Comparison of ENCODE assay signal across 13 mouse cellular contexts in genomic region chr1:125669035-125669434, GRCm38 (mm10). TPM values are rescaled to one million over a fixed set of nuclear protein-coding genes. Genes with fewer than 3 reads are reported as not detected.
A peak's percentile ranks its signal among the peaks of the same experiment; 100 is the strongest.
DNase-seq lines count a peak whose midpoint lies in the region; ATAC-seq and TF ChIP-seq lines count a peak whose summit lies in the region.
"Had no signal": no experiment of that assay in that cellular context is flagged by ENCODE, and none has a peak within 500 bp of the region (broad histone marks: within the 10 kb centered on the region; RNA-seq: fewer than 3 reads in every experiment).

No protein-coding gene starts in this region.

- H3K4me1 ChIP-seq in kidney, embryonic 15.5 days, result no peaks in the 10 kb centered on the region
- H3K4me1 ChIP-seq in intestine, postnatal 0 days (replicated peaks; ENCODE audit: control insufficient read depth, insufficient read depth, low read length), result no peaks in the 10 kb centered on the region
- H3K4me1 ChIP-seq: embryonic facial prominence, embryonic 15.5 days; limb, embryonic 10.5 days had no signal

- H3K27ac ChIP-seq in kidney, embryonic 15.5 days, result no peak overlapping the region
- H3K27ac ChIP-seq in intestine, postnatal 0 days (ENCODE audit: low read depth, low read length), result no peak overlapping the region
- H3K27ac ChIP-seq: embryonic facial prominence, embryonic 15.5 days; limb, embryonic 10.5 days had no signal

- H3K4me2 ChIP-seq in kidney, embryonic 15.5 days, result no peak overlapping the region
- no peak overlapping the region for H3K4me2 ChIP-seq in intestine, postnatal 0 days (replicated peaks; ENCODE audit: low read depth)
- H3K4me2 ChIP-seq: embryonic facial prominence, embryonic 15.5 days had no signal

- 84% methylated on average over 5 of the region's 5 CpGs for WGBS in kidney, embryonic 15.5 days
- WGBS in intestine, postnatal 0 days, result 78% methylated on average over 5 of the region's 5 CpGs

- TF ChIP-seq CTCF in intestine, postnatal 0 days (IDR thresholded peaks at IDR 0.05; ENCODE audit: low read depth), result peak; percentile 70

- no peak overlapping the region for H3K9ac ChIP-seq in kidney, embryonic 15.5 days
- no peak overlapping the region for H3K9ac ChIP-seq in intestine, postnatal 0 days (ENCODE audit: low read depth, low read length)
- H3K9ac ChIP-seq: embryonic facial prominence, embryonic 15.5 days had no signal

- H3K27me3 ChIP-seq in kidney, embryonic 15.5 days, result no peaks in the 10 kb centered on the region
- no peaks in the 10 kb centered on the region for H3K27me3 ChIP-seq in intestine, postnatal 0 days (replicated peaks; ENCODE audit: control insufficient read depth, insufficient read depth, low read length)
- H3K27me3 ChIP-seq: embryonic facial prominence, embryonic 15.5 days had no signal

- no peaks in the 10 kb centered on the region for H3K9me3 ChIP-seq in kidney, embryonic 15.5 days (replicated peaks)
- no peaks in the 10 kb centered on the region for H3K9me3 ChIP-seq in intestine, postnatal 0 days (ENCODE audit: control insufficient read depth)
- H3K9me3 ChIP-seq: embryonic facial prominence, embryonic 15.5 days; limb, embryonic 10.5 days had no signal

- H3K4me3 ChIP-seq in kidney, embryonic 15.5 days (replicated peaks), result no peak overlapping the region
- no peak overlapping the region for H3K4me3 ChIP-seq in intestine, postnatal 0 days (ENCODE audit: low read depth, low read length)
- H3K4me3 ChIP-seq: embryonic facial prominence, embryonic 15.5 days; limb, embryonic 10.5 days had no signal

- no peaks in the 10 kb centered on the region for H3K36me3 ChIP-seq in kidney, embryonic 15.5 days
- no peaks in the 10 kb centered on the region for H3K36me3 ChIP-seq in intestine, postnatal 0 days (ENCODE audit: control insufficient read depth, insufficient read depth)
- H3K36me3 ChIP-seq: embryonic facial prominence, embryonic 15.5 days; limb, embryonic 10.5 days had no signal

- peak; percentile 58; the same call in 1 of the 2 replicates for ATAC-seq in kidney, embryonic 15.5 days (replicated peaks; ENCODE audit: low FRiP score)
- ATAC-seq in intestine, postnatal 0 days, result no peak

- no peak for DNase-seq in kidney, adult 11 months
- peak; percentile 7 for DNase-seq in thymus, postnatal 4 days
- DNase-seq in thymus, postnatal 25 days, result no peak
- DNase-seq in gastrocnemius, adult 18-20 months (ENCODE audit: low spot score), result no peak
- no peak for DNase-seq in gastrocnemius, postnatal 4 days (ENCODE audit: low spot score in 2 of 2)
- DNase-seq: gastrocnemius, postnatal 14 days; right cerebral cortex, postnatal 14 days; thymus, postnatal 14 days had no signal

RNA-seq across cellular contexts. Expression of gene Gpr39, which starts 7.8 kb away (rescaled TPM):
- 3.6 TPM in 2 replicates for polyA plus RNA-seq in kidney, embryonic 15.5 days (2015; fragmentation: Nextera tagmentation; extraction: Ambion mirVana)
- polyA plus RNA-seq in intestine, postnatal 0 days (2015; fragmentation: Nextera tagmentation; extraction: Ambion mirVana), result 6.8 TPM in 2 replicates
- not detected for total RNA-seq in gastrocnemius, adult 18-20 months (2021)
- total RNA-seq in gastrocnemius, postnatal 4 days (2021), result not detected
- total RNA-seq: gastrocnemius, postnatal 14 days; monocyte, adult 5-6 weeks had no signal
- polyA plus RNA-seq: limb, embryonic 10.5 days had no signal
